Mouse (Mus musculus): ENCODE measurements around the gene Lmo7.

GRCm38 (mm10) chr14:101838231-101838839, 108.6 kb downstream of the Lmo7 start:
- no peak for TF ChIP-seq GATA1 (IDR thresholded peaks at IDR 0.05; ENCODE audit: low read length)
- TF ChIP-seq TAL1 (IDR thresholded peaks at IDR 0.05; ENCODE audit: low read length) = no peak

Data from erythroblast, embryonic 14.5 days (primary cell).